Mouse (Mus musculus) gastrocnemius, postnatal 4 days (tissue): ENCODE data around the gene Gm12216. TPM values are rescaled to one million over a fixed set of nuclear protein-coding genes. Genes with fewer than 3 reads are reported as not detected.

ENCODE experiments used
- DNase-seq, 2 experiments: peaks; one replicate each; pipeline ENCODE4 v3.0.0; 2021 to 2022; ENCODE audit warnings: low spot score in 2 of 2, mixed read lengths in 2 of 2
- total RNA-seq, 2 experiments: library from RNA; stranded (reverse); gene quantifications; 2 replicates each; pipeline ENCODE4 v1.2.3; 2021

Gene Gm12216
- total RNA-seq, 2 experiments from 2014 or later: 3.2 to 4.6 TPM

DNA sequence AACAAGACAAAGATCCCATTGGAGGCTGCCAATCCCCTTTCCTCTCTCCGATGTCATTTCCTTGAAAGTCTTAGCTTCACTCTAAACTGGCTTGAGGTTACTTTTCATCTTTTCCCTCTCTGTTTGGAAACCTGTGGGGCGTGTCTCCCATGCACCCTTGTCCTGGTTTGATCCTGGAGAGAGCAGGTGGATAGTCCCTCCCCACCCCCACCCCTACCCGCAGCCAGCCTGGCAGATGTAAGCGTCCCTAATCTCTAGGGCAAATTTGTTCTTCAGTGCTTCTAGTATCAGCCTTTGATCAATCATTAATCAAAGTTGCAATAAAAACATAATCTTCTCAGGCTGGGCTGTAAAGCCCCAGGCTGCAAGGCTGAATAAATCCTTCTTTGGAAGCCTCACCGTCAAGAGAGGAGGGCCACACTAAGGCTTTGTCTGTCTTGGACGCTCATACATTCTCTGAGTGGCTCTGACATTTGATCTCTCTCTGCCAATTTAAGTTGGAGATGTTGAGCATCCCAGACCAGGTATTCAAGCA is 61.6 kb downstream of the Gm12216 start:
- no peak for DNase-seq

DNA sequence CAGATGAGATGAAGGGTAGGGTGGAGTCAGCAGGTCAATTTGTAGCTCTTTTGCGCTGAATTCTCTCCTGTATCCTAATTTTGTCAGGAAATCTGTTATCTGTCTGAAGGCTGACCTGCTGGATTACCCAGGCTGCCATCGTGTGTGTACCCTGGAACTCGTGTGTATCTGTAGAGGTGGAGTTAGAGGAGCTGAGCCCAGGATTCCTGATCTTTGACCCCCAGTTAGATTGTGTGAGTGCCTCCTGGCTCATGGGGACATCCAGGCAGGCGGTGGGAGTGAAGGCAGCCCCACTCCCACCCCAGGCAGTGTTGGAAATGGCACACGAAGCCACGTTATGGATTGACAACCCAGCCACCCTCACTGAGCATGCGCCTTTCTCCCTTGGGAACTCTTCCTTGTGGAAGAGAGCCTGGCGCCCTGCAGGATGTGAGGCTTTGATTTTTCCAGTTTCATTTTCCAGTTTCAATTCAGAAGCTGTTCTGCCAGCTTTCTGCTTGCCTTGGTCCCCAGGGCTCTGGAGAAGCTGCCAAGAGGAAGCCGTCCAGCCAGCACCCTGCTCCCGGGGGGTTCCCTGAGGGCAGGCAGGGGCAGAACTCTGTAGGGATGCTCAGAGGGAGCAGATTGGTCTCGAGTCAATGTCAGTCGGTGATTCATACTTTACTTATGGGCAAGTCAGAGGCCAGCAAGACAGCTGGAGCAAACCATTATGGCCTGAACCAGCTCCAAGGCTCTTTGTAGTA is 62.5 kb downstream of the Gm12216 start:
- no peak for DNase-seq

DNA sequence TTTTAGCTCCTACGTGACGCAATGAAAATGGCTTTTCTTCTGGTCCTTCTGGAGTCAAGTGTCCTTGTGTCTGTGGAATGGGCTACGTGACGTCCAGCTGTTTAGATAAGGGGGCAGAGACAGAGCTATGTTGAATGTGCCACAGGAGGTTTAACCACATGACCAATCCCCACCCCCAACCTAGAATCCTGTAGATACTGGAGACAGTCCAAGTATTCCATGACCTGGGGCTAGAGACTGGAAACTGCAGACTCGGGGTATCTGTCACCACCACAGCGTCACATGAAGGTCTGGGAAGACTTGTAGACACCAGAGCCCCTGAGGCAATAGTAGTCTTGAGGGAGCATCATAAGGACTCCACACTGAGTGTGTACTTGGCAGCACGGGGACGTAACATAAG is 63.2 kb downstream of the Gm12216 start:
- no peak for DNase-seq

DNA sequence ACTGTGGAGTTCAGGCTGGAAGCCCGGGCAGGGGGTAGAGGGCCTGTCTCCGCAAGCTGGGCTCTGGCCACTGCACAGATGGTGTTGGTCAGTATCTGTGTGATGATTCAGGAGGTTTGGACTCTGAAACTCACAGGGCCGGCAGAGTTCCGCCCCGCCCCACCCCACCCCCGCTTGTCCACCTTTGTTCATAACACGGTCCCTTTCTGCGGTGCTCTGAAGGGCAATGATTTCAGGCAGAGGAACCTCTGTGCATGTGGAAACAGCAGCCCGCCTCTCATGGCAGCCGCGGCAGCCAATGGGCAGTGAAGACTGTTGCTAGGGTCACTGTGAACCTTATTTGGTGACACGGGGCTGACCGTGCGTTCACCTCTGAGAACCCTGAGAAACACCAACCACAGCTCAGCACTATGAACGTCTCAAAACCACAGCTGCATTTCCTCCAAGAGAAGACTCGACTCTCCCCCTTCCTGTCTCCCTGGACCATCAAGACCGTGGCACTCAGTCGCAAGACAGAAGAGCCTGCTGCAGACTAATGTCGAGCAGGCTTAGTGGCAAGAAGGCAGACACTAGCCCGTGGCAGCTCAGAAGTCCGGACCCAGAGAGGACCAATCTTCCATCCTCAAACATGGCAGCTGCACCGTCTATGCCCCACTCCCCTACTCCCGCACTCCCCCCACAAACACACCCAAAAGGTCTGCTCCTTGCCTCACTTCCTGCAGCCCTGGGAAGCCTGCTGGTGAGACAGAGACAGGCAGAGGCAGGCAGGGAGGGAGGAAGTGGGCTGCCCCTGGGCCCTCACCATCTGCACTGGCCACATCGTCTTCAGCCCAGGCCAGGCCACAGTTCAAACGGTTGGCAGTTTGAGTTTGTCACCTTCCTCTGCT is 64.1 kb downstream of the Gm12216 start:
- no peak for DNase-seq

DNA sequence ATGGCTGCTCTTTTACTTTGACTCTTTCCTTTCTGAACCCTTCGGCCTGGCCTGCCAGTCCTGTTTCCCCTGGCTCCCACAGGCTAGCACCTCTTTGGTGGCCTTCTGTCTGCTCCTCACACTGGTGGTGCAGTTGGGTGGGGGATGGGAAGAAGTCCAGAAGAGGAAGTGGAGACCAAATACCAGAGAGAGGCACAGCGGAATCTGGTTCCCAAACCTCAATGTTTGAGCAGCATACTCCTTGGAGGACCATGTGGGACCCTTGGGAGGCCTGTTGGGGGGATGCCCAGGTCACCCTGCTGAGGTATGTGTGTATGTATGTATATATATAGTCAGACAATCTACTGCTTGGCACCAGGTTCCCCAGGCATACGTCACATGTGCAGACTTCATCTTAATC is 65.0 kb downstream of the Gm12216 start:
- DNase-seq: no peak

DNA sequence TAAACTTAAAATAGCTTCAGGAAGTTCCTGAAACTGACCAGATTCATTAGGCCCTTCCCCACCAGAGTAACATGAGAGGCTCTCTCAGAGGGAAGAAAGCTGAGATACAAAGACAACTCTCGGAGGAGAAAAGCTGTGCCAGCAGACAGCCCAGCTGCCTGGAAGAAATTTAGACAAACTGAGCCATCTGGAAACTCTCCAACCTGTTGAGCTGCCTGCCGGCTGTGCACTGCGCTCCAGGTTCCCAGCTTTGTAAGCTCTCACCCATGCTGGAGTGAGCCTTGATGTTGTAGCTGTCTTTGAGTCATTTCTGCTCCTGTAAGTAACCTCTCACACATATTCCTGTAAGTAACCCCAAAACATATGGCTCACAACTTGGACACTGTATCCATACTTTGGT is 66.1 kb downstream of the Gm12216 start:
- DNase-seq: peak in 1 of 2 experiments; percentile 48

DNA sequence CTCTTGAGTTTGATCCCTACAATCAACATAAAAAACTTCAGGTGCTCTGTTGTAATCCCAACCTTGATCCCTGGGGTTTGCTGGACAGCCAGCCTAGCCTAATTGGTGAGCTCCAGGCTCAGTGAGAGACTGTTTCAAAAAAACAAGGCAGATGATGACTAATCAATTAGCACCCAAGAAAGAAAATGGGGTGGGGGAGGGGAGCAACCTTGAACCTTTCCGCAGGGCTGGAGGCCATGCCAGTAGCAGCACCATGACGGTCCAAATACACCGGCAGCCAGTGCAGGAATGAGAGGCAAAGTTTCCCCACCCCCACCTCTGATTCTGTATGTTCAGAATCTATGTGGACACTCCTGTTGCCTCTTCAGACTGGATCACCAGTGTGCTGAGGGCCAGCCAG is 69.8 kb downstream of the Gm12216 start:
- no peak for DNase-seq

DNA sequence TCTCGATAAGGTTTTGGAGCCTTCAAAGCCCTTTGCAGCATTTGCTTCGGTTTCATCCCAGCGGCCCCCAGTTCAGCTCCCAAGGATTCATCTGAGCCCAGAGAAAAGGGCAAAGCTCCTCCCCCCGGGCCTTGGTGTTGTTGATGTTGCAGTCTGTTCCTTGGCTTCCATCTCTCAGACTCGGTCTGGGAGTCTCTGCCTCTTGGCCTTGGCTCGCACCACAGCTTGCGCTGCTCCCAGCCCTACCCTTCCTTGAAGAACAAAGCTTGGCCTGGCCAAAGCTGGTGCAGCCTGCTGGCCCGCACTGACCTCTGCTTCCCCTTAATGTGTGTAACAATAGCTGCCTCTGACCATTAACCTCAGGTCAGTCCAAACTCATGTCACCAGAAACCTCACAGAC is 70.9 kb downstream of the Gm12216 start:
- DNase-seq: no peak

DNA sequence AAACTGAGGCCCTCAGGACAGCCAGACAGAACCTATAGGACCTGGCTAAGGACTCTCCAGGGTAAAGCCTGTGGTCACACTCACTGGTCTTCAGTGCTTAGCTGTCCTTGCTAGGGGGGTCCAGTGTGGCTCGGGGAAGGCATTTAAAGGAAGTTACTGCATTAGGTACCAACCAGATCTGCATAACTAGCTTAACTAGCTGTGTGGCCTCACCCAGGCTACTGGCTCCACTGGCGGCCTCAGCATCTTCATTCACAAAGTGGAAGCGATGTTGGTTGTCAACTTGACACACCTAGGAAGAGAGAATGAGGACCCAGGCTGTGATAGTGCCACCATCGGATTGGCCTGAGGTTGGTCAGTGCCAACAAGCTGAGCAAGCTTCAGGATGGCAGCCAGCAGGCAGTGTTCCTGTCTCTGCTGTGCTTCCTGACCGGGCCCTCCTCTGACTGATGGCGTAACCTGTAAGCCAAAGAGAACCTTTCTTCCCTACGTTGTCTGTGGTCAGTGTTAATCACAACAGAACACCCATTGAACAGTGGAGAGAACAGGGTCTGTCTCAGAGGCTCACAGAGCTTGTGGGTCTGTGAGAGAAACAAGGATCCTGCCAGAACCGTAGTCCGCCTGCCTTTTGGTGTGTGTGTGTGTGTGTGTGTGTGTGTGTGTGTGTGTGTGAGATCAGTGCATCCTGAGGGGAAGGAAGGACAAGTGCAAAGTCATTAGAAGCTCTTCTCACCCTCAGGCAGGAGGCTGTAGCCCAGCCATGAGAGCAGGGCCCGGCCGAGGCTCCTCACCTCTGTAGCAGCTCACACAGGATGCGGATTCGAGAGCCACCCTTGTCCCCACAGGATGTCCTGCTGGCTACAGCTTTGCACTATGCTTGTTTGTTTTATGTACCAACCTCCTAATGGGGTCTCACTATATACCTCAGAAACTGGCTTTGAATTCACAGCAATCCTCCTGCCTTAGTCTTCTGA is 72.7 kb downstream of the Gm12216 start:
- DNase-seq: no peak

DNA sequence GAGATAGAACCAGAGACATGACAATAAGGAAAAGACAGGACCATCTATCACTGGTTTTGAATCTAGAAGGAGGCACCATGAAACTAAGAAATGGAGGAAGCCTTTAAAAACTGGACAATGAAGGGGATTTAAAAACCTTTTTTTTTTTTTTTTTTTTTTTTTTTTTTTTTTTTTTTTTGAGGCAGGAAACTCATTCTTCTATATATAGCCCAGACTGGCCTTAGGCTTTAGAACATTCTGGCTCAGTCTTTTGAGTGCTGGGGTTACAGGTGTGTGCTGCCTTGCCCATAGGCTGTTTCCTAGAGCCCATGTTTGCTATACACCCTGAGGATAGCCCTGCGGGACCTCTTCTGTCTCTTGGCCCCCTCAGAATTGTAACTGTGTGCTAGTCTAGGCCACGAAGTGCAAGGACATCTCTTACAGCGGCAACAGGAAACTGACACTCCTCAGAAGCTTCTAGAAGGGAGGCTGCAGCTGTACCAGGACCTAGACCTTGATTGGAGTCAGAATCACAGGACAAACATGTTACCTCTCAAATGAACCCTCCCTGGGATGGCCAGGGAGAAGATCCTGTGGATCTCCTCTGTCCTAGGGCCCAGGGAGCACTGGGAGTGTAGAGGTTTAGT is 73.6 kb downstream of the Gm12216 start:
- DNase-seq: no peak

DNA sequence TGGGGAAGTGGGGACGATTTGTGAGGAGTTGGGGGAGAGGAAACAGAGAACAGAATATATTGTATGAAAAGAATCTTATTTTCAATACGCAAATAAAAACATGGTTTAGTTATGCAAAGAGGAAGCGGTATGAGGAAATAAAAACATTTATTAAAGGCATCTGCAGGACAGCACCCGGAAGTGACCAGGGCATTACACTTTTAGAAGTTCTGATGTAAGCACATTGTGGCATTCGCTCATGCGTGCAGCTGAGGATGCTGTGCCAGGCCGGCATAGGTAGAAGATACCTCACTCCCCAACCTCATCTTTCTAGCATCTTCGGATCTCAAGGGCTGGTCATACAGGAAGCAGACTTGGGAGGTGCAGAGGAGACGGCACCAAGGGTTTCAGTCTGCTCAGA is 75.8 kb downstream of the Gm12216 start:
- DNase-seq: no peak

DNA sequence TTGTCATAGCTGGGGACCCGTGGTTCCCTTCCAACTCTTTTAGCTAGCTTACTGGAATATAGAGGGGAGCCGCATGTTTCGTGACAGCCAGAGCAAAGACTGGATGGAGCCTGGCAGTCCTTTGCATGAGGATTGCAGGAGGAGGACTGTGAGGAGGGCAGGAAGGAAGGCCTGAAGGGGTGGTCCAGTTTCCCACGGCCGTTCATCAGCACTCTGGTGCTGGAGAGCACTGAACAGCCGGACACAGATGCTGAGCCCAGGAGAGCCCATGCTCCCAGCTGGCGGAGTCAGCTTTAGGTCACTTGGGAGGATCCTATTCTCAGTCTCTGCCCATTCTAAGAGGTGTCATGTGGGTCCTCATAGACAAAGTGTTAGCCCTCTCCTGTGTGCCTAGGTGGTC is 77.1 kb downstream of the Gm12216 start:
- DNase-seq: no peak

DNA sequence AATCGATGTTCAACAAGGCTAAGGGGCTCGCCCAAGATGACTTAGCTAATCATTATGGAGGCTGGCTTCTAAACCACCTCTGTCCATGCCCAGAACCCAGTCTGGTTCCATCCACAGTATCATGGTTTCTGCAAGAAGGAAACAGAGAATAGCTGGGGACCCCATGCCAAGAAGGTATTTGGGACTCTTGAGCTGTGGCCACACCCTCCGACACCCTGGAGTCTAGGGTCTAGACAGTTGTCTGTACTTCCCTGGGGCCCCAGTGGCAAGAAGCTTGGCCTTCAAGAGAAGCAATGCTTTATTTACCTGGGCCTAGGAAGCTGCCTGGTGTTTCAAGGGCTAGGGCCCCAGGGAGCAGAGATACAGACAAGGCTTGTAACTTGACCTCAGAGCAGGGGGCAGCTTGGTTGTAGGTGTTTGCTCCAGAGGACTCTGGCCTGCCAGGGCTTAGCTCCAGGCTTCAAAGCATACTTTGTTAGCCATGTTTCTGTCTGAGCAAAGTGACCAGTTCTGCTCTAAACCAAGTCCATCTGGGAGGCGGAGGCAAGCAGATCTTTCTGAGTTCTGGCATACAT is 77.8 kb downstream of the Gm12216 start:
- DNase-seq: no peak

DNA sequence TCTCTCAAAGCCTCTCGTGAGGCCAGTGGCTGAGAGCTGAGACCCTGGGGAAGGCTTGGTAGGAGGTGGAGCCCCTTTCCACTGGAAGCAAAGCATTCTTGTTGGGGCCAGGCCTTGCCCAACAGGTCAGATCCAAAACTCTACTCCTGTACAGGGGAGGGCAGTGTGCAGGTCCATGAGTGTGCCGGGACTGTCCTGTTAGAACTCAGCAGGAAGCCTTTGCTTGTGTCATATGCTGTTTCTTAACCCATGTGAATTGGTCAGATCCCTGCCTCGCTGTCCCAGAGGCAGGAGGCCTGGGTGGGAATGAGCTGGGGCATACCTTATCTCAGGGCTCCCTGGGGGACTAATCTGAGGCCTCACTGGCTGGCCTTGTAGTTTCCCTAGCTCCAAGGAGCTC is 78.8 kb downstream of the Gm12216 start:
- DNase-seq: no peak

DNA sequence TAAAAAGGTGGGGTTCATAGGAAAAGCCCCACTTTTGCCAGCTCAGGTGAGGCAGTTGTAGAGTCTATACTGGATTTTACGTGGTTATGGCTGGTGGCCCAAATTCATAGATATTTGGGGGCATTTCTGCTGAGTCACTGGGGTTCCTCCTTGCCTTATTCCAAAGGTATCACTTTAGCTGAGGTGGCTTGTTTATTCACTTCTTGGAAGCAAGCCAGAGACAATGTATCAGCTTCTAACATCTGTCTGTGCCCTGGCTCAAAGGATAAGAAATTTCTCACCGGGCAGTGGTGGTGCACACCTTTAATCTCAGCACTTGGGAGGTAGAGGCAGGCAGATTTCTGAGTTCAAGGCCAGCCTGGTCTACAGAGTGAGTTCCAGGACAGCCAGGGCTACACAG is 79.2 kb downstream of the Gm12216 start:
- DNase-seq: no peak

DNA sequence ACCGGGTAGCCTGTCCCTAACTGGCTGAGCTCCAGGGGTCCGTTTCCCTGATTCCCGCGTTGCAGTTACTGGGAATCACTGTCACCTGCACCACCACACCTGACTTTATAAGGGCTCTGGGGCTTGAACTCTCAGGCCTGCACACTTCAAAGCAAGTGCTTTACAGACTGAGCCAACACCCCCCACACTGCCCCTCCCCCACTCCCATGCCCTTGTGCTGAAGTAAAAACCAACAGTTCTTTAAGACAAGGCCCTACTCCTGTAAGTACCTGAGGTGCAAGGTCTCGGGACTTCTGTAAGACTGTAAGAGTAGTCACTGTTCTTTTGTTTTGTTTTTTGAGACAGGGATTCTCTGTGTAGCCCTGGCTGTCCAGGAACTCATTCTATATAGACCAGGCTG is 80.6 kb downstream of the Gm12216 start:
- no peak for DNase-seq

DNA sequence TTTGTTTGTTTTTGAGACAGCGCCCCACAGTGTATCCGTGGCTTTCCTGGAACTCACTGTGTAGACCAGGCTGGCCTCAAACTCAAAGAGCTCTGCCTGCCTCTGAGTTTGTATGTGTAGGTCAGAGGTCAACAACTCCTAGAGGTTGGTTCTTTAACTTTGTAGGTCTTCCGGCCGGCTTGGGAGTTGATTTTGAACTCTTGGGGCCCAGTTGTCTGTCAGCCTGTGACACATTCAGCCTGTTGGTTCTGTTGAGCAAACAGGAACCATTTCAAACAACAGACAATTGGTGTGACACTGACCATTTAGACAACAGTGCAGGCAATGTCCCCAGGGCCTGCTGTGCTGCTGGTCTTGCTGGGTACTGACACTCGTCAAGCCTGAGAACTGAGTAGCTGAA is 81.3 kb downstream of the Gm12216 start:
- no peak for DNase-seq

DNA sequence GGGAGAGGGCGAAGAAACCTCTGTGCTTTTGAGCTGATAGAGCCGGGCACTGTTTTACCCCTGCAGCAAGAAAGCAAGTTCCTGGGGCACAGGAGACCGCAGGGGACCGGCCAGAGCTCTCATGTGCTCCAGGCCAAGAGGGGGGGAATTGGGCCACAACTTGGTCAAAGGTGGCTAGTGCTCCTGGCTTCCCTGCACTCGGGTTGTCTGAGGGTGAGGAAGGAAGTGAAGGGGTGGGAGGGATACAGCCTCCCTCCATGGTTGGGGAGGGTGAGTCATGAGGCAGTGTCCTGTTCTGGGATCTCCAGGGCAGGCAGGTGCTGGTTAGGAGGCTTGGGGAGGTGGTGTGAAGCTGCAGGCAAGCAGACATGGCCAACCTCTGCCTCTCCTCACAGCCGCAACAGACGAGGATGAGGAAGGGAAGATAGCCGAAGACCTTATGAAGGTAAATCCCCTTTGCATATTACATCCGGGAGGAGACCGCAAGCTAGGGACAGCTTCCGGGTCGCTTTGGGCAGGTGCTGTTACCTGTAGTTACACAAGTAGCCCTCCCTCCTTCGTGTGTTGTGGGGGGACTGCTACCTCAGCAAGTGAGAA is 84.3 kb downstream of the Gm12216 start:
- no peak for DNase-seq

DNA sequence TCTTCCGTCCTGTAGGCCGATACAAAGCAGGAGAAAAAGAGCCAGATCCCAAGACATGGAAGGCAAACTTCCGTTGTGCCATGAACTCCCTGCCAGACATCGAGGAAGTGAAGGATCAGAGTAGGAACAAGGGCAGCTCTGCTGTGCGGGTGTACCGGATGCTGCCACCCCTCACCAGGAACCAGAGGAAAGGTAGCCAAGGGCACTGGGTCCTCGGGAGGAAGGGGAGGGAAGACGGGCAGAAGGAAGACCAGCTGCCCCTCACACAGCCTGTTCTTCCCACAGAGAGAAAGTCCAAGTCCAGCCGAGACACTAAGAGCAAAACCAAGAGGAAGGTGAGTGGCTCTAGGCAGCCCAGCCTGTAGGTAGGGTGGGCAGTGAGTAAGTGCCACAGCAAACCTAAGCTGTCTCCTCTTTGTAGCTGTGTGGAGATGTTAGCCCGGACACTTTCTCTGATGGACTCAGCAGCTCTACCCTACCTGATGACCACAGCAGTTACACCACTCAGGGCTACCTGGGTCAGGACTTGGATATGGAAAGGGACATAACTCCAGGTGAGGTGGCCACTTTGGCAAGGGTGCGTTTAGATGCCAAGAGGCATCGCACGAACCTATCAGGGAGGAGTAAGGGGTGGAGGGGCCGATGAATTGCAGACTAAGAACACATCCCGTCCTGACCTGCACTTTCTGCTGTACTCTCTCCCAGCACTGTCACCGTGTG is 85.3 kb downstream of the Gm12216 start:
- no peak for DNase-seq
